Mouse (Mus musculus) heart, adult 2 months (tissue): Measurements from ENCODE around the gene Eps8. TPM values are rescaled to one million over a fixed set of nuclear protein-coding genes. Genes with fewer than 3 reads are reported as not detected.
A peak's percentile ranks its signal among the peaks of the same experiment; 100 is the strongest.
"Not testable (repeated sequence)": the region's sequence is repeated elsewhere in the genome, so short reads cannot be mapped to it uniquely, and the experiment has no call there.

Experiments
- DNase-seq, 2 experiments: peaks; one replicate each; pipeline ENCODE4 v3.0.0; 2021
- H3K27ac ChIP-seq: fragments of 200-600 bp; 2 replicates; pipeline ENCODE4 v1.8.1; 2022
- H3K27me3 ChIP-seq: fragments of 200-500 bp; 2 replicates; pipeline ENCODE4 v1.6.1; 2012; ENCODE audit warnings: mild to moderate bottlenecking, low read length, inconsistent platforms, mixed read lengths; ENCODE audit not compliant: control insufficient read depth, insufficient read depth
- H3K36me3 ChIP-seq: fragments of 200-500 bp; 2 replicates; pipeline ENCODE4 v1.6.1; 2012; ENCODE audit warnings: low read length, inconsistent platforms; ENCODE audit not compliant: control insufficient read depth, insufficient read depth
- H3K4me1 ChIP-seq: fragments of 200-500 bp; 2 replicates; pipeline ENCODE4 v1.6.1; 2011; ENCODE audit warnings: low read length; ENCODE audit not compliant: control insufficient read depth, insufficient read depth
- H3K4me3 ChIP-seq: fragments of 200-600 bp; 2 replicates; pipeline ENCODE4 v1.8.1; 2022
- H3K79me2 ChIP-seq: fragments of 200-500 bp; replicated peaks from 2 replicates; pipeline ENCODE4 v1.6.1; 2012; ENCODE audit warnings: mild to moderate bottlenecking, inconsistent platforms, low read length, moderate library complexity, mixed read lengths; ENCODE audit not compliant: control insufficient read depth, insufficient read depth
- H3K9ac ChIP-seq: fragments of 200-500 bp; 2 replicates; pipeline ENCODE4 v1.6.1; 2012; ENCODE audit warnings: low read depth, mild to moderate bottlenecking, control low read depth, inconsistent platforms, low read length, mixed read lengths
- CTCF ChIP-seq: fragments of 200-600 bp; IDR thresholded peaks from 2 replicates; pipeline ENCODE4 v1.8.1; 2022; ENCODE audit warnings: antibody characterized with exemption, mild to moderate bottlenecking, moderate library complexity
- EP300 ChIP-seq: fragments of 200-500 bp; IDR thresholded peaks from 2 replicates; pipeline ENCODE4 v1.6.1; 2011; ENCODE audit warnings: low read depth, low read length, control low read depth; ENCODE audit not compliant: insufficient read depth
- POLR2A ChIP-seq: fragments of 200-500 bp; IDR thresholded peaks from 2 replicates; pipeline ENCODE4 v1.6.1; 2011; ENCODE audit warnings: mild to moderate bottlenecking, low read depth, low read length, control low read depth; ENCODE audit not compliant: insufficient read depth
- WGBS: fragments of 180-500 bp; shearing (Covaris S2); methylation state at CpG from one replicate; pipeline ENCODE4 v1.1.7; 2018; 5-methylcytosine and 5-hydroxymethylcytosine counted together
- intact Hi-C: fragments of 180-260 bp; cut with DNase I; formaldehyde crosslinking; loops from one replicate; pipeline ENCODE4 v1.15.1; 2025
- polyA plus RNA-seq: library from polyadenylated mRNA; depleted of rRNA; stranded (reverse); fragments of >200 nt; gene quantifications from 2 replicates; pipeline ENCODE4 v1.2.3, GENCODE M21; 2012
- total RNA-seq, 2 experiments: library from RNA; stranded (reverse); gene quantifications; 2 replicates each; pipeline ENCODE4 v1.2.3; 2021

Gene Eps8
- total and polyA plus RNA-seq, 3 experiments: 6.7 to 12.2 (median 11.6) TPM

DNA sequence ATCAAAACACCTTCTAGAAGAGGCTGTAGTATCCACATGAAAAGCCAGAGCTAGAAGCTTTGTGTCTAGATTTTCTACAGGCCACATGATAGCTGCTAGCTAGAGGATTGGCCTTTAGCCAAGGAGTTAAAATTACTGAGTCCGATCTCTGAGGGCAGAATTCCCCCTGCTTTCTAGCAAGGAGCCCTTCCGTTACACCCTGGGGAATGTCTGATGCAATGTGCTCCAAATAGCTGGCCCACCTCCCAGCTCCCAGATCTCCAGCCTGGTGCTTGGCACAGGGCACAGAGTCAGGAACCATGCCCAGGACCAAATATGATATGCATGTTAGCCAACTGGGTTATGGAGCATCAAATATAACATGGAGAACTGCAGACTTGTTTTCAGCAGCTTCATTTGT, 189.4 kb downstream of the Eps8 start:
- 0% methylated on average over 2 of the region's 2 CpGs for WGBS
- H3K79me2 ChIP-seq: no peaks in the 10 kb centered on the region
- intact Hi-C loops: no loop called here
- peaks cover 2% of the 10 kb centered on the region for H3K36me3 ChIP-seq
- no peak overlapping the region for H3K4me3 ChIP-seq
- peak; percentile 78 to 88 for DNase-seq
- H3K27me3 ChIP-seq: no peaks in the 10 kb centered on the region
- peak overlapping the region; percentile 29 for H3K27ac ChIP-seq
- TF ChIP-seq EP300 (peak; percentile 86), CTCF (no peak)
- peaks cover 5% of the 10 kb centered on the region; the same call in 1 of the 2 replicates for H3K4me1 ChIP-seq
- H3K9ac ChIP-seq: no peak overlapping the region

DNA sequence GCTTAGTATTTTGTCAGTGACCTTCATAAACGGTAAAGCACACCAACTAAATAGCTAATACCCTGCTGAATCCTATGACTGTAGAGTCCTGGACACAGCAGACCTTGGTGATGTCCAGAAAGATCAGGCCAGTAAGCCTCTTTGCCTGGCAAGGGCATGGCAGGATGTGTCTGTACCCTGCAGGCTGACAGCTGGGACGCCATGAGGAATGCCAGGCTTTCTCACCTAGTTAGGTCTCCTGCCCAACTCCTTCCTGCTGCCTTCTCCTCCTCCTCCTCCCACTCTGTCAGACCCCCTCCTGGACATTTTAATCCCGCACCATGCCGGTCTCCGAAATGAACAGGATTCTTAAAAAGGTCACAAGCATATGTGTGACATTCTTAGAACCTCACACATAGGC, 190.9 kb downstream of the Eps8 start:
- 88% methylated on average over 5 of the region's 5 CpGs for WGBS
- TF ChIP-seq POLR2A: no peak
- TF ChIP-seq EP300: no peak
- TF ChIP-seq CTCF: no peak
- Histone ChIP-seq H3K27ac (no peak overlapping the region), H3K9ac (no peak overlapping the region), H3K27me3 (no peaks in the 10 kb centered on the region), H3K4me3 (no peak overlapping the region), H3K36me3 (peaks cover 2% of the 10 kb centered on the region), H3K4me1 (peaks cover 5% of the 10 kb centered on the region; the same call in 1 of the 2 replicates), H3K79me2 (no peaks in the 10 kb centered on the region)
- no peak for DNase-seq
- intact Hi-C loops: no loop called here

DNA sequence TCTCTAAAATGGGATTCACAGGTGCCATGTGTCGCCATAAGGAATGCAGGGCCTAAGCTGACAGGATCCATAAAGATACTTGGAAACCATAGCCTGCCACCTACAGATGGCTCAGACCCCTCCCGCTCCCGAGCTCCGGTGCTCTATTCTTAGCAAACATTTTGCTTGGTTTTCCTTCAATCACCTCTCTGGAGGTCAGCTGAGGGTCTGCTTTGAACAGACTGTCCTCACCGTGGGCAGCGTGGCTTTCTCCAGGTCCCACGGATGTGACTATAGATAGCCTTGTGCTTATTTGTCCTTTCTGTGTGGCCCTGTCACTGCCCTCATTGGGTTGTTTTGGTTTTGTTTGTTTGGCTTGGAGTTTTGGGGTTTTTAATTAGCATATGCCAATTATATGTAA, 196.5 kb downstream of the Eps8 start:
- Histone ChIP-seq H3K27me3 (no peaks in the 10 kb centered on the region), H3K79me2 (no peaks in the 10 kb centered on the region), H3K4me1 (peaks cover 7% of the 10 kb centered on the region), H3K27ac (no peak overlapping the region; the same call in 1 of the 2 replicates), H3K4me3 (no peak overlapping the region), H3K9ac (no peak overlapping the region), H3K36me3 (no peaks in the 10 kb centered on the region)
- no peak for TF ChIP-seq POLR2A
- TF ChIP-seq EP300: no peak
- no peak for TF ChIP-seq CTCF
- intact Hi-C loops: loop anchor here (5.0 kb wide), 1 partner anchor 99 kb away; no protein-coding TSS in a partner anchor
- DNase-seq: no peak
- WGBS: 76% methylated on average over 7 of the region's 7 CpGs

DNA sequence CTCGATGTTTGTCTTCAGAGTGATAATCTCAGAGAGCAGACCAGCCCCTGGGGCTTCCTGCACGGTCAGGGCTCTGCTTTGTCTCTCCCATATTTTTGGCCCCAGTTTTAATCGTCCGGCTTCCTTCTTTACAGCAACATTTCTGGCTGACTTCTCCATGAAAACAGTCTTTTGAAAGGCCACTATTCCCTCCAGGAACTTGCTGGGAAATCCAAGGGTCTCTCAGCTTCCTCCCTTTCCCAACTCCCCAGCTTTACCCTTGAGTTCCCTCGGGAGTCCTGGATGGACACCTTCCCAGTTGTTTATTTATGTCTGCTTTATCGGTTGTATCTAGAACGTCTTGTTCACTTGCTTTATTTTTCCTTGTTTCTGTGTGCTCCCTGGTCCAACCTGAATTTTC, 197.5 kb downstream of the Eps8 start:
- Histone ChIP-seq H3K27ac (peak overlapping the region; percentile 47), H3K4me3 (no peak overlapping the region), H3K4me1 (peaks cover 7% of the 10 kb centered on the region), H3K36me3 (no peaks in the 10 kb centered on the region), H3K79me2 (no peaks in the 10 kb centered on the region), H3K27me3 (no peaks in the 10 kb centered on the region), H3K9ac (no peak overlapping the region)
- WGBS: 15% methylated on average over 7 of the region's 7 CpGs
- DNase-seq: peak in 1 of 2 experiments; percentile 30
- TF ChIP-seq POLR2A (0 out of 2 replicates have a peak, but pooled peaks have one; percentile 14), CTCF (no peak), EP300 (no peak)
- intact Hi-C loops: loop anchor here (2.0 to 5.0 kb wide), 2 partner anchors 100 to 206 kb away; no protein-coding TSS in a partner anchor

DNA sequence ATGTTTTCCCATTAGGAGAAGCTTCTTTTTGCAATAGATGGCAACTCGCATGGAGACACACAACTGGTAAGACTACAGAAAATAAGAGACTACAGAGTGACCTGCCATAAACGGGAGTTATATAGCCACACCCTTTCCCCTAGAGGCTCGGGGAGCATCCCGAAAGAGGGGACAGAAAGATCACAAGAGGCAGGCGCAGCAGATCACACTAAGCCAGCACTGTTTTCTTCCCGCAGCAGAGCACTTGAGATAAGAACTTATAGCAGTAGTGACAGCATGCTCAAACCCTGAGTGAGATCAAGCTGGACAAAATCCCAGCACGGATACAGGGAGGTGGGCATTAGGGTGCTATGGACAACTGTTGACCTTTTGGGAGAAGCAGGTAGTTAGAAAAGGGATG, 198.6 kb downstream of the Eps8 start:
- H3K27ac ChIP-seq: peak overlapping the region; percentile 43
- WGBS: 20% methylated on average over 7 of the region's 7 CpGs
- intact Hi-C loops: loop anchor here (2.0 to 5.0 kb wide), 2 partner anchors 101 to 207 kb away; no protein-coding TSS in a partner anchor

DNA sequence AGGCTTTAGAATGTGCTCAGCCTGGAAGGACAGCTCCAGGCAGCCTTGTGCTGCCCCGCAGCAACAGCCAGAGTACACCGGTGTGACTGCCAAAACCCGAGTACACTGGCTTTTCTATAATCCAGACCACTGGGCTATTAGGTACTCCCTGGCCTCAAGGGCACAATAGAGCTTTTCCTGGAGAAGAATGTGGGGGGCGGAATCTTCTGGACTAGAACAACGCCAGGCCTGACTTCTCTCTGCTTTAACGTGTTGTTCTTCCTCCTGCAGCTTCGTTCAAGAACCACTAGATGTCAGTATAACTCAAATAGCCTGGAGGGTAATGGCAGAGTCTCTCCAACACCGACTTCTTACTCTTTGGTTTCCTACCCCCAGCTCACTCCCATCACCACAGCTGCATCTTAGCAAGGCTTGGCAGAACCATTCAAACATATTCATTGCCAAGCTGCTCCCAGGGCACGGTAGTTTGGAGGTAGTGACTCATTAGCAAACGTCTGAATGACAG, 199.1 kb downstream of the Eps8 start:
- intact Hi-C loops: loop anchor here (1.0 to 5.0 kb wide), 4 partner anchors 102 to 269 kb away; no protein-coding TSS in a partner anchor
- Histone ChIP-seq H3K79me2 (no peaks in the 10 kb centered on the region), H3K4me3 (peak overlapping the region; percentile 20; the same call in 1 of the 2 replicates), H3K9ac (peak overlapping the region; percentile 62), H3K27ac (peak overlapping the region; percentile 43), H3K4me1 (peaks cover 7% of the 10 kb centered on the region), H3K27me3 (no peaks in the 10 kb centered on the region), H3K36me3 (no peaks in the 10 kb centered on the region)
- DNase-seq: peak; percentile 62 to 64
- TF ChIP-seq CTCF: peak; percentile 97
- no peak for TF ChIP-seq POLR2A
- TF ChIP-seq EP300: peak; percentile 65; the same call in 1 of the 2 replicates
- 7% methylated on average over 10 of the region's 10 CpGs for WGBS

More for the DNA sequence above, 198.6 kb downstream of the Eps8 start:
- H3K9ac ChIP-seq: peak overlapping the region; percentile 62
- DNase-seq: no peak
- H3K4me1 ChIP-seq: peaks cover 7% of the 10 kb centered on the region
- no peaks in the 10 kb centered on the region for H3K36me3 ChIP-seq
- H3K4me3 ChIP-seq: peak overlapping the region; percentile 20; the same call in 1 of the 2 replicates
- TF ChIP-seq EP300: no peak
- no peak for TF ChIP-seq POLR2A
- no peak for TF ChIP-seq CTCF
- H3K79me2 ChIP-seq: no peaks in the 10 kb centered on the region
- no peaks in the 10 kb centered on the region for H3K27me3 ChIP-seq

DNA sequence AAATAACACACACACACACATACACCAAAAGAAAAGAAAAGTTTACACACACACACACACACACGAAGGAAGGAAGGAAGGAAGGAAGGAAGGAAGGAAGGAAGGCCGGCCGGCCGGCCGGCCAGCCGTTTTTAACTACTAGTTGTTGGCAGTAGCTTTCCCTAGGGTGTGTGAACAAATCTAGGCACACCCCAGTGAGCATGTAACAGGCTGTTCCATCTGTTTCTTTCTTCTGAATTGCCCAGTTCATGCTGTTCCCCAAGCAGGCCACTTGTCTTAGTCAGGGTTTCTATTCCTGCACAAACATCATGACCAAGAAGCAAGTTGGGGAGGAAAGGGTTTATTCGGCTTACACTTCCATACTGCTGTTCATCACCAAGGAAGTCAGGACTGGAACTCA, 208.6 kb downstream of the Eps8 start:
- WGBS: 59% methylated on average over 7 of the region's 7 CpGs
- DNase-seq, H3K27me3 ChIP-seq, H3K36me3 ChIP-seq, H3K27ac ChIP-seq, H3K4me1 ChIP-seq, H3K4me3 ChIP-seq, H3K79me2 ChIP-seq, intact Hi-C loops, H3K9ac ChIP-seq: not testable (repeated sequence)
